Mouse (Mus musculus) heart, embryonic 10.5 days (tissue): Measurements from ENCODE around the gene Grik2. TPM values are rescaled to one million over a fixed set of nuclear protein-coding genes. Genes with fewer than 3 reads are reported as not detected.
"Not testable (repeated sequence)": the region's sequence is repeated elsewhere in the genome, so short reads cannot be mapped to it uniquely, and the experiment has no call there.

Experiments
- DNase-seq: peaks from one replicate; pipeline ENCODE4 v3.0.0-alpha.2; 2017; ENCODE audit warnings: low spot score
- H3K27ac ChIP-seq: fragments of 300-500 bp; sonication (generic); 2 replicates; pipeline ENCODE4 v1.5.1; 2016; ENCODE audit warnings: mild to moderate bottlenecking
- H3K27me3 ChIP-seq: fragments of 300-500 bp; sonication (generic); 2 replicates; pipeline ENCODE4 v1.6.1; 2016; ENCODE audit warnings: mild to moderate bottlenecking; ENCODE audit not compliant: poor library complexity, insufficient read depth, severe bottlenecking
- H3K36me3 ChIP-seq: fragments of 300-500 bp; sonication (generic); 2 replicates; pipeline ENCODE4 v1.6.1; 2016; ENCODE audit warnings: mild to moderate bottlenecking, moderate library complexity
- H3K4me1 ChIP-seq: fragments of 300-500 bp; sonication (generic); 2 replicates; pipeline ENCODE4 v1.6.1; 2016; ENCODE audit warnings: mild to moderate bottlenecking
- H3K4me3 ChIP-seq: fragments of 300-500 bp; sonication (generic); 2 replicates; pipeline ENCODE4 v1.5.1; 2016; ENCODE audit warnings: mild to moderate bottlenecking, moderate library complexity
- H3K9me3 ChIP-seq: fragments of 300-500 bp; sonication (generic); 2 replicates; pipeline ENCODE4 v1.6.1; 2016; ENCODE audit warnings: mild to moderate bottlenecking, moderate library complexity
- WGBS: fragments of 180-500 bp; shearing (Covaris S2); methylation state at CpG from one replicate; pipeline ENCODE4 v1.1.7; 2016; 5-methylcytosine and 5-hydroxymethylcytosine counted together
- polyA plus RNA-seq: library from polyadenylated mRNA; unstranded; fragments of >200 nt; fragmentation: Nextera tagmentation; extraction: Ambion mirVana; gene quantifications from 2 replicates; pipeline ENCODE4 v1.2.1, GENCODE M21; 2016

The Grik2 gene
- polyA plus RNA-seq, 1 experiment from 2014 or later, result 1.3 TPM

DNA sequence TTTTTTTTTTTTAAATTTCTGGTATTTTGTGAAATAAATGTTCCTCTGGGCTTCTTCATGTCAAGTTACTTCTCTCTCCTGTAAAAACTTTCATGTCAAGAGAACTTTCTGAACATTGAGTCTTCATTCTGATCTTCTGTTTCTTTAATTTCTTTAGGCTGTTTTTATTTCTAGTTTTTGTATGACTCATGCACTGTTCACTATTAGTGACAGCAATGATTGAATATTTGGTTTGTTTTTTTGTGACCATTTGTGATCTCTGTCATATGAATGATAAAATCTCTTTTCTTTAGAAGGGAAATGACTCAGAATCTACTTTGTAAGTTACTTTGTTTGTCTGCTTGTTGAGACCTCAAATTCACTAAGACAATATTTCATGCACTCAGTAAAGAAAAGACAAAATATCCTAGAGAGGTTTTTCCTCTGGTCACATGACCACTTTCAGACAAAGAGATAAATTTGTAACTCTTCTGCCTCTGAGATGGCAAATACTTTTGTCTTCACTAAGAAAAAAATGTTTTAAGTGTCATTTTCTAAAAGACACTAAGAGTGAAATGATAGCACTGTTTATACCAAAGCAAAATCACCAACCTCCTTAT is 596.7 kb downstream of the Grik2 start:
- H3K4me3 ChIP-seq, result no peak overlapping the region
- H3K27ac ChIP-seq, result no peak overlapping the region
- H3K36me3 ChIP-seq, result no peaks in the 10 kb centered on the region
- H3K4me1 ChIP-seq, result no peaks in the 10 kb centered on the region
- no peaks in the 10 kb centered on the region for H3K9me3 ChIP-seq
- no peak for DNase-seq
- no peaks in the 10 kb centered on the region for H3K27me3 ChIP-seq

GRCm38 (mm10) chr10:49191291-49191690 is 597.3 kb downstream of the Grik2 start:
- no peaks in the 10 kb centered on the region for H3K36me3 ChIP-seq
- no peaks in the 10 kb centered on the region for H3K27me3 ChIP-seq
- WGBS, result 80% methylated on average over 1 of the region's 1 CpGs
- H3K27ac ChIP-seq, result no peak overlapping the region
- DNase-seq, result no peak
- no peak overlapping the region for H3K4me3 ChIP-seq
- H3K9me3 ChIP-seq, result no peaks in the 10 kb centered on the region
- H3K4me1 ChIP-seq, result no peaks in the 10 kb centered on the region

GRCm38 (mm10) chr10:49154134-49154533 is 634.4 kb downstream of the Grik2 start:
- no peaks in the 10 kb centered on the region for H3K36me3 ChIP-seq
- H3K9me3 ChIP-seq, result no peaks in the 10 kb centered on the region
- DNase-seq, result no peak
- 82% methylated on average over 4 of the region's 4 CpGs for WGBS
- H3K4me1 ChIP-seq, result no peaks in the 10 kb centered on the region
- no peaks in the 10 kb centered on the region for H3K27me3 ChIP-seq
- no peak overlapping the region for H3K27ac ChIP-seq
- no peak overlapping the region for H3K4me3 ChIP-seq

- H3K9me3 ChIP-seq, H3K27me3 ChIP-seq, H3K4me3 ChIP-seq, H3K4me1 ChIP-seq, H3K27ac ChIP-seq, H3K36me3 ChIP-seq, DNase-seq: not testable (repeated sequence)
- 86% methylated on average over 4 of the region's 4 CpGs for WGBS
These were observed 637.1 kb downstream of the Grik2 start for GRCm38 (mm10) chr10:49151496-49151895.

GRCm38 (mm10) chr10:49149714-49150113 is 638.9 kb downstream of the Grik2 start:
- Histone ChIP-seq H3K4me3 (no peak overlapping the region), H3K9me3 (no peaks in the 10 kb centered on the region), H3K27me3 (no peaks in the 10 kb centered on the region), H3K4me1 (no peaks in the 10 kb centered on the region), H3K27ac (no peak overlapping the region), H3K36me3 (no peaks in the 10 kb centered on the region)
- no peak for DNase-seq
- 84% methylated on average over 4 of the region's 4 CpGs for WGBS

DNA sequence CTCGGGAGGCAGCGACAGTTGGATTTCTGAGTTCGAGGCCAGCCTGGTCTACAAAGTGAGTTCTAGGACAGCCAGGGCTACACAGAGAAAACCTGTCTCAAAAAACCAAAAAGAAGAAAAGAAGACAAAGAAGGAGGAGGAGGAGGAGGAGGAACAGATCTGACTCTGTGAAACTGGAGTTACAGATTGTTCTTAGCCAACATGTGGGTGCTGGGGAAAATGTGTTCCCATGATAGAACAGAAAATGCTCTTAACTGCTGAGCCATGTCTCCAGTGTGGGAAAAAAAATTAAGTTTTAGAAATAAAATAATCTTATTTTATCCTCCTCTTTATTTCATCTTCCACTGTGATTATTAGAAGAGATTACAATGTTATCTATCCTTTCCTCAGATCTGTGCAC is 645.9 kb downstream of the Grik2 start:
- no peak for DNase-seq
- Histone ChIP-seq H3K27ac (no peak overlapping the region), H3K9me3 (no peaks in the 10 kb centered on the region), H3K27me3 (no peaks in the 10 kb centered on the region), H3K36me3 (no peaks in the 10 kb centered on the region), H3K4me3 (no peak overlapping the region), H3K4me1 (no peaks in the 10 kb centered on the region)
- 96% methylated on average over 3 of the region's 3 CpGs for WGBS

GRCm38 (mm10) chr10:49136816-49137215 is 651.8 kb downstream of the Grik2 start:
- H3K9me3 ChIP-seq, result no peaks in the 10 kb centered on the region

GRCm38 (mm10) chr10:49131311-49131710 is 657.3 kb downstream of the Grik2 start:
- Histone ChIP-seq H3K9me3 (no peaks in the 10 kb centered on the region), H3K36me3 (no peaks in the 10 kb centered on the region), H3K27me3 (no peaks in the 10 kb centered on the region), H3K27ac (no peak overlapping the region), H3K4me3 (no peak overlapping the region), H3K4me1 (no peaks in the 10 kb centered on the region)
- 10% methylated on average over 1 of the region's 1 CpGs for WGBS
- DNase-seq, result no peak

More at GRCm38 (mm10) chr10:49136816-49137215, 651.8 kb downstream of the Grik2 start:
- Histone ChIP-seq H3K4me1 (no peaks in the 10 kb centered on the region), H3K27me3 (no peaks in the 10 kb centered on the region), H3K27ac (no peak overlapping the region), H3K36me3 (no peaks in the 10 kb centered on the region), H3K4me3 (no peak overlapping the region)
- DNase-seq, result no peak

GRCm38 (mm10) chr10:49050339-49050738 is 738.2 kb downstream of the Grik2 start:
- no peaks in the 10 kb centered on the region for H3K36me3 ChIP-seq
- no peak for DNase-seq
- no peaks in the 10 kb centered on the region for H3K4me1 ChIP-seq
- no peaks in the 10 kb centered on the region for H3K27me3 ChIP-seq
- H3K27ac ChIP-seq, result no peak overlapping the region
- no peaks in the 10 kb centered on the region for H3K9me3 ChIP-seq
- H3K4me3 ChIP-seq, result no peak overlapping the region

DNA sequence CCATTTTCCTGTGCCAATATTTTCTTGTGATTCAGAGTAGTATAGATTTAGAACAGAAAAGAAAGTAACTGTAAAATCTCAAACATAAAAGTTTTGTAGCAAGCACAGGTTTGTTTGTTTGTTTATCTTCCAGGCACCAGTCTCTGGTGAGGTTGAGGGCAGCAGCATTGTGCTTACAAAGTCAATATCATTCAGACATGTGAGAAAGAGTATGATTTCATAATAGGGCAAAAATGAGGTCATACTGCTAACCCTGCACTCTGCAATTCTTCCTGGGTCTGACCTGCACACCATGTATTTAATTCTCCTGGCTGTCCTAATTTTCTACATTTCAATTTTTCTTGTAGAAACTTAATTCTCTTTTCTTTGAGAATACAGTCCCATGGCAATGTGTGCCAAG is 739.2 kb downstream of the Grik2 start:
- DNase-seq, result no peak
- H3K4me1 ChIP-seq, result no peaks in the 10 kb centered on the region
- no peaks in the 10 kb centered on the region for H3K9me3 ChIP-seq
- no peak overlapping the region for H3K27ac ChIP-seq
- H3K27me3 ChIP-seq, result no peaks in the 10 kb centered on the region
- no peak overlapping the region for H3K4me3 ChIP-seq
- no peaks in the 10 kb centered on the region for H3K36me3 ChIP-seq
